Mouse (Mus musculus): ENCODE measurements around the gene Socs2.

The Socs2 gene
- long read RNA-seq, experiment 1, transcript Socs2-201 (3 exons, 2,222 nt), result major isoform, 21 of 31 reads
- long read RNA-seq, experiment 1, partial matches to known transcripts, result 0 of 31 reads
- long read RNA-seq, experiment 1, other reads (novel, unspliced or antisense), result 6 of 31 reads
- long read RNA-seq, experiment 2, transcript Socs2-201 (3 exons, 2,222 nt), result major isoform, 17 of 29 reads
- long read RNA-seq, experiment 2, partial matches to known transcripts, result 1 of 29 reads
- long read RNA-seq, experiment 2, other reads (novel, unspliced or antisense), result 8 of 29 reads

DNA sequence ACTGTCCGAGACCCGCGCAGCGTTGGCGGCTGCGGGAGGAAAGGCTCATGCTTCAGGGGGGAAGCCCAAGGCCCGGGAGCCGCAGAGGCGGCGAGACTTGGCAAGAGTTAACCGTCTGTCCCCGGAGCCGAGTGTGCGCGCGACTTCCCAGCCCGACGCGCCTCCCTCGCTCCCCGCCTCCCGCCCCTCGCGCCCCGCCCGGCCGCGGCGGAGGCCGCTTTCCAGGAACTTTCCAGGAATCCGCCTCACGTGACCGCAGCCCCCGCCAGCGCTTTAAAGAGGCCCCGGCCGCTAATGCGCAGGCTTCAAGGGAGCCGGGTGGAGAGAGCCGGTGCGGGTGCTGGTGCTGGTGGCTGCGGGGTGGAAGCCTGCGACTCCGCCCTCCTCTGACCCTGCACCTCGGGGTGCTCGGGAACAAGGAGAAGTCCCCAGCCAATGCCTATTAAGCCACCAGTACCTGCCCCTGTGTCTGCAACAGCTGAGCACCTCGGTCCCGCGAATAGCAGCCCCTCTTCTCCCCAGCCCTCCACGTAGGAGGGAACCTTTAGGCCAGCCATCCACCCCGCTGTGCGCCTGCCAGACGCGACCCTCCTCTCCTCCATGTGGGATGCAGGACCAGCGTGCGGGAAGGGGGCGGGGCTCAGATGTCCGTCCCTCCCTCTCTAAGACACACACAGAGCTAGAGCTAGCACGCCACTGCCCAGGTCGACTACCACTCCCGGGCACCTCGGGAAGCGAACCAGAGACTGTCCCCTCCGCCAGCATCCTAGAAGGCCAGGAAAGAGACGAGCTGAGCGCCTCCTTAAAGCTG is at the start of gene Socs2:
Gene Socs2 (minus strand): TSS at position 496 of the 811 bp plus-strand sequence.
- intact Hi-C loops (cut with DNase I), result loop anchor here (2.0 to 10.0 kb wide), 4 partner anchors 94 to 425 kb away; no protein-coding TSS in a partner anchor

DNA sequence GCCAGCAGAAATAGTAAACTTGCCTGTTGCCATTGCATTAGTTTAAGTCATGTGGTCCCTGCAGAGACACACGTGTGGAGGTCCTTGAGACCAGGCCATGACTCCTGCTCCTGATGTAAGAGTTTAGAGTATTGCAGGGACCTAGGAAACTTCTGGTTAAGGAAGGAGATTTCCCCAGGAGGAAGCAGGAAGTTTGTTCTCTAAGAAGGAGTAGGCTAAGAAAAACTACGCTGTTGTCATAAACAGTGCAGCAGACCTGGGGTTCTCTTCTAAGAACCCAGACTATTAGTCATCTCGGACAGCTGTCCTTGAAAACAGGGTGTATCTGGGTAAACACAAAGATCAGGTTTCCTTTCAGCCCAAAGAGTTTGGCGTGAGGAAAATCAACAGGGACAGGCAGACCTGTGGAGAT is 48.5 kb upstream of the Socs2 start:
- intact Hi-C loops (cut with DNase I), result no loop called here

- intact Hi-C loops (cut with DNase I), result no loop called here
Measured at GRCm38 (mm10) chr10:95464527-95464926, 47.5 kb upstream of the Socs2 start.

- intact Hi-C loops (cut with DNase I), result no loop called here
Measured at GRCm38 (mm10) chr10:95462231-95462630, 45.3 kb upstream of the Socs2 start.

DNA sequence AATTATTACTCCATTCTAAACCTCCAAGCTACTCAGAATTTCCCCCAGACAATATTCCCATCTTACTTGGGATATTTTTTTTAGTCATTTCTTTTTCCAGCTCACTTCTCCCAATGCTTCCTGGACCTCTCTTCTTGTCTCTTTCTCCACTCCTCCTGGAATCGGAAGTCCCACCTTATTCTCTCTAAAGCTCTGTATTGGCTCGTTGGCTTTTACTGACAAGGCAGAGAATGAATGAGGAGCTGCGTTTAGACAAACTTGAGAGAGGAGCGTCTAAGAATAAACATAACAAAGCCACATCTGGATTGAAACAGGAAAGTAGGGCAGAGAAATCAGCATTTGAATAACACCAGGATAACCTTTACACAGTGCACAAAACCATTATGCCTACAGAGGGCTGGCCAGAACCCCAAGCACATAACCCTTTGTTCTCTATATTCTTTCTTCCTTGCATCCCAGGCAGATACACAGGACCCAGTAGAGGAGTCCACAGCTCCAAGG is 44.1 kb upstream of the Socs2 start:
- intact Hi-C loops (cut with DNase I), result no loop called here

- intact Hi-C loops (cut with DNase I), result no loop called here
Measured at GRCm38 (mm10) chr10:95458050-95458806, 41.2 kb upstream of the Socs2 start.

GRCm38 (mm10) chr10:95457367-95458049 is 40.5 kb upstream of the Socs2 start:
- intact Hi-C loops (cut with DNase I), result no loop called here

DNA sequence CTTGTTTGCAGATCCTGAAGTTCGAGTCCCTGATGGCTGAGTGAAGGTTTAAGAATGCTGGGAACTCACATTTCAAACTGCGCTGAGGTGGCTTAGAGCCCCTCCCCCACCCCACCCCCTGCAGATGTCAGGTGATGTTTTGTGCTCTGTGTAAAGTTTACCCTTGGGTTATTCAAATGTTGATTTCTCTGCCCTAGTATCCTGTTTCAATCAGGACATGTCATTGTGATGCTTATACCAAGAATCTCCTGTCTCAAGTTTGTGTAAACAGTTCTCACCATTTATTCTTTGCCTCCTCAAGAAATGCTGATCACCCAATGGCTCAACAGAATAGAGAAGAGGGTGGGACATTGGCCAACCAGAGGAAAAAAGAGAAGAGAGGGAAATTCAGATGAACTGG is 39.1 kb upstream of the Socs2 start:
- intact Hi-C loops (cut with DNase I), result no loop called here

DNA sequence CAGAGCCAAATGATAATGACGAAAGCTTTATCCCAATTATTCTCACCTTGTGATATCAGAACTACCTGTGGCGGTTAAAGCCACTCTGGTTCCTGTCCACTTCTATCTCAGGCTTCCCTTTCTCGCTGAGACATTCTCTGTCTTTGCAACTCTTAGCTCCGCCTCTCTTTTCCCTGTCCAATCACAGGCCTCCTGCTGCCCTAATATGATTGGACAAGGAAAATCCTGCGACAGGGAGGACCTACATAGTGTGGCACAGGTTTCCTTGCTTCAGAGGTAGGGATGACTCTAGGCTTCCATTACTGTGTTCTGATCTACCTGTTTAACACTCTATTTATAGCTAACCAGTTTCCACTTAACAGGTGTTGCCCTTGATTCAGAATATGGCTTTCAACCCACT is 36.3 kb upstream of the Socs2 start:
- intact Hi-C loops (cut with DNase I), result no loop called here

GRCm38 (mm10) chr10:95449033-95449432 is 32.1 kb upstream of the Socs2 start:
- intact Hi-C loops (cut with DNase I), result no loop called here

DNA sequence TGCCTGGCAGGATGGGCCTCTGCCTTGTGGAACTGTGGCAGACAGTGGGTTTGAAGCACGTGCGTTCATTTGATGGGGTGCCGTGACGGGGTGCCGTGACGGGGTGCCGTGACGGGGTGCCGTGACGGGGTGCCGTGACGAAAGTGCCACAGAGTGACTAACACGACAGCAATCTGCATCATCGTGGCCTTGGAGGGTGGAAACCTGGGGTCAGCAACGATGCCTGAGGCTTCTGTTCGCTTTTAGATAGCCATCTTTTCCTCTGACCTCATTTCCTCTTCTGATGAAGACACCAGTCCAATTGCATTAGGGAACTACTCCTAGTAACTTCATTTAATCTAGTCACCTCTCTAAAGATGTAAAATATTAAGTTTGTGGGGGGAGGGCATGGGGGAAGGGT is 31.0 kb upstream of the Socs2 start:
- intact Hi-C loops (cut with DNase I), result no loop called here

DNA sequence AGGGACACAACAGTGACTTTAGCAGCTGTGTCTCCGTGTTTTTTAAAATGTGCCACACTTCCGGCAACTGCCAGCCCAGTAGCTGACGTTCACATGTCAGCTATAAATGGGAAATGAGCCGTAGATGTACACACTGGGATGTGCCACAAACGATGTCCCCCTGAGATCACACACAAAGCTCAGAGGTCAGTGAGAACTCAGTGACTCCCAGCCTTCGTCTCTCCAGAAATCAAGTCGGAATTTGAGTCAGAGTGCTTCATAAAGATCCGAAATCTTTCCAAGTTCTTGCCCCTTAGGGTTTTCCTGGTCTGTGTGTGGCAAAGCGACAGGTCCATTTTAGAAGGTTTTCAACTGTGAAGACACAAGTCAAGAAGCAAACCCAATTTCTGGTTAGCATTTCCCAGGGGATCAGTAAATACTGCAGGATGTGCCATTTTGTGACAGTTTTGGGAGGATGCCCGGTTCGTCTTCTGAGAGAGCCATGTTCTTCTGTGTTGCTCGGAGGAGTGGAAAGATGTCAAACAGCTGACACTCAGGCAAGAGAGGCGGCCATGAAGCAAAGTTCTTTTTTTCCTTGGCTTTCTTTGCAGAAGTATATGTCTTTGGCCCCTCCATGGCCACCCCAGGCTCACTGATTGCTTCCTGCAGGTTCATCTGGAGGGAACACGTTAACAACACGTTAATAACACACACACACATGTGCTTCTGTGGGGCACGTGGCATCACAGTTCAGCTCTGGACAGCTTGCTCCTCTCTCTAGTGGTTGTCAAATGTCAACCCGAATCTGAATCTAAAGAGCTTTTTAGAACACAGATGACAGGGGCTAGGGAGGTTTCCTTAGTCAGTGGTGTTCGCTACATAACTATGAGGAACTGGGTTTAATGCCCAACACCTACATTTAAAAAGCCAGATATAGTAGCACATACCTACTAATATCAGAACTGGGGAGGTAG is 28.4 kb upstream of the Socs2 start:
- intact Hi-C loops (cut with DNase I), result no loop called here

GRCm38 (mm10) chr10:95442334-95442733 is 25.4 kb upstream of the Socs2 start:
- intact Hi-C loops (cut with DNase I), result no loop called here

- intact Hi-C loops (cut with DNase I), result no loop called here
Measured at GRCm38 (mm10) chr10:95440566-95440965, 23.6 kb upstream of the Socs2 start.

DNA sequence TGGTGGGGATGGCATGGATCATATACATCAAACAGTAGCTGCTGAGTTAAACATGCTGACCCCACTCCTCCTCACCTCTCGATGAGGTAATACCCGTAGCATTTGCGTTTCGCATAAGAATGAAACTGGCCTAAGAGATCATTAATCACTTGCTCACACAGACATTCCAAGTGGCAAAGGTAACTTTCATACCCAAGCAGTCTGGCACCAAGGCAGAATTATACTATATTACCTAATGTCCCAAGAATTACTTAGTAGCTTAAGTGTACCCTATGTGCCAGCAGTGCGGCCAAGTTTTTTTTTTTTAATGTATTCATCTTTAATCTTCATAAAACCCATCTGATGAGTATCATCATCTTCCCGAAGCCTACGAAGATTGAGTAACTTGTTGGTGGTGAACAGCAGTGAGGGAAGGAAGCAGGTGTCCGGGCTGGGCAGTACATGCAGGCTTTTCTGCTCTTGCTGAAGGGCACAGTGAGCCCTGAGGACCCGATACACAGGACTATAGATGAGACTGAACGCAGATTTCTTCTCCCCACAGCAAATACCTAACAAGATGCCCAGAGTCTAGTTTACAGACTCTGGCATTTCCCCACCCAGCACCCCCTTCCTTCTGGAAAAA is 22.8 kb upstream of the Socs2 start:
- intact Hi-C loops (cut with DNase I), result no loop called here

GRCm38 (mm10) chr10:95438941-95439340 is 22.0 kb upstream of the Socs2 start:
- intact Hi-C loops (cut with DNase I), result no loop called here

DNA sequence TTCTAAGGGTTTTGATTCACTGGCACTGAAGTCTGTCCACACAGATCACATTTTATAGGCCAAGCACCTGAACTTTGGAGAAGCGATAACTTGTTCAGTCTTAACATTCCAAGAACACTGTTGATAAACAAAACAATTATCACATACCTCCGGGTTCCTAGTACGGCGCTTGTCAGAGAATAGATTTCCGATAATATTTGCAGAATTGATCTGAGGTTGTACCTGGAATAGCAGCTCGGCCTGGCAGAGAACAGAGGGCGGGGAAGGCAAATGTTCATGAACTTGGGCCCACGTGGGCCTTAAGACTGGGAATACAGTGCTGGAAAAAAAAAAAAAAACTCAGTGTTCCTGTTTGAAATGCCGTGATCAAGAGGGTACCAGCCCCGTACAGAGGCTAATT is 13.3 kb upstream of the Socs2 start:
- intact Hi-C loops (cut with DNase I), result no loop called here

DNA sequence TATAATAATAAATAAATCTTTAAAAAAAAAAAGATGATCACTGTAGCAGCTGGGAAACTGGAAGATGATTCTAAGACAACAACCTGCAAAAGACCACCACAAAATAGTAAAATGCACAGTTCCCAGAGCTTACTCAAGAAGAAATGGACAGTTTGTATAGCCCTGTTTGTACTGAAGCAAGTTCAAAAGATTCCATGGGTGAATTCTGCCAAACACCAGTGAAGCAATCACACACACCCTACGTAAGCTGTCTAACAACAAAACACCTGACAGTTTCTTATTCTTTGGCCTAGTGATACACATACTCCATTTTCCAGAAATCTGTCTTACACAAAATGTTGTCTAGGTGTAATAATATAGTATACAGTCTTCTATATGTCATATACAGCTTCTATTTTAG is 12.1 kb upstream of the Socs2 start:
- intact Hi-C loops (cut with DNase I), result no loop called here

All from adrenal gland (tissue).